Mouse (Mus musculus): ENCODE measurements around the gene Prkca. TPM values are rescaled to one million over a fixed set of nuclear protein-coding genes. Genes with fewer than 3 reads are reported as not detected.

Gene Prkca
- polyA plus RNA-seq, 1 experiment from 2014 or later = 19.8 TPM

DNA sequence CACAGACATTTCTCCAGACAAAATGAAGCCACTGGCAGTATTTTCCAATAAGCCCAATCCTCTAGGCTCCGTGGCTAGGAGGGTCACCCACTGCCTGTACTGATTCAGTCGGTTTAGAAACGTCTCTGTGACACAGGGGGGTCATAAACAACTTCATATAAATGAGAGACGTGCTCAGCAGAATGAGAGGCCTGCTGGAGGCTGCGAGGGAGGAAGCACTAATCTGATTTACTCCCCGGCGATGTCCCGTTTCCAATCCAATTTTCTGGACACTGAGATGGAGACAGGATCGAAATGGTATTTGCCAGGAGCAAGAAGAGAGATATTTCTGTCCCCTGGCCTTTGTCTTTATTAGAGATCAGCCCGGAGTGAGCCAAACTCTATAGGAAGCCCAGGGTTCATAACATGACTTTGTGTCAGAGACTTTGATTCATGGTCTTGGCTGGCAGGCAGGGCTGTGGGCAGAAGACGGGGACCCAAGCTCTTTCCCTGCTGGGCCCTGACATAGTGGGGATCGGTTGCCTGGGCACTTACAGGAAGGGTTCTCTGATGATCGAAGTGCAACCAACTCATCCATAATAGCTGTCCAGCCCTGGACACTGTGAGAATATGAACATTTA, 120.0 kb downstream of the Prkca start:
- Histone ChIP-seq H3K4me3 (ENCODE audit: low read depth, low read length) (no peak overlapping the region), H3K27ac (ENCODE audit: low read depth) (no peak overlapping the region), H3K4me1 (replicated peaks; ENCODE audit: control insufficient read depth, insufficient read depth, low read length) (peaks cover 16% of the 10 kb centered on the region), H3K9me3 (ENCODE audit: control insufficient read depth, low read length) (no peaks in the 10 kb centered on the region), H3K27me3 (replicated peaks; ENCODE audit: control insufficient read depth, insufficient read depth, low read length) (no peaks in the 10 kb centered on the region), H3K9ac (ENCODE audit: low read length) (no peak overlapping the region), H3K4me2 (ENCODE audit: low read length) (no peak overlapping the region), H3K36me3 (ENCODE audit: control insufficient read depth, insufficient read depth, low read length) (no peaks in the 10 kb centered on the region)
- DNase-seq (ENCODE audit: low spot score) (no peak), ATAC-seq (replicated peaks; ENCODE audit: low FRiP score, low TSS enrichment, low read depth) (no peak)
- 47% methylated on average over 13 of the region's 13 CpGs for WGBS

- Histone ChIP-seq H3K4me3 (ENCODE audit: low read depth, low read length) (no peak overlapping the region), H3K27ac (ENCODE audit: low read depth) (no peak overlapping the region), H3K9ac (ENCODE audit: low read length) (no peak overlapping the region), H3K4me1 (replicated peaks; ENCODE audit: control insufficient read depth, insufficient read depth, low read length) (peaks cover 16% of the 10 kb centered on the region), H3K4me2 (ENCODE audit: low read length) (no peak overlapping the region), H3K36me3 (ENCODE audit: control insufficient read depth, insufficient read depth, low read length) (no peaks in the 10 kb centered on the region), H3K27me3 (replicated peaks; ENCODE audit: control insufficient read depth, insufficient read depth, low read length) (no peaks in the 10 kb centered on the region), H3K9me3 (ENCODE audit: control insufficient read depth, low read length) (no peaks in the 10 kb centered on the region)
- ATAC-seq (replicated peaks; ENCODE audit: low FRiP score, low TSS enrichment, low read depth) (no peak), DNase-seq (ENCODE audit: low spot score) (no peak)
- 65% methylated on average over 6 of the region's 6 CpGs for WGBS
These were observed 120.6 kb downstream of the Prkca start for GRCm38 (mm10) chr11:108223154-108223553.

DNA sequence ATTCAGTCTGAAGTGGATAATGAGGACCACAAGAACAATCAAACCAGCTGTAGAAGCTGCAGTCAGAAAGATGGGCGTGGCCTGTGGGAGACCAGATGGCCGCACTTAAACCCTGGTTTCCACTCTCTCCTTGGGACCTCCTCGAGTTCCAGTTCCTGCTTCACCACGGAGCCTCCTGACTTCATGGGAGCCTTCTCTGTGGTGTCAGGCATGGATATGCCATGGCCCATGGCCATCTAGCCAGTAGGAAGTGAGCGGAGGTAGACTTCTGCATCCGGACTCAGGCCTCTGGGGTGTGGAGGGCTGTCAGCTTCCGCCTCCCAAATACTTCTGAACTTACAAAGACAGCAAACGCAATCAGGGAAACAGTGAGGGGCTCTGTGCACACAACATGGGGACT, 121.1 kb downstream of the Prkca start:
- H3K4me1 ChIP-seq (replicated peaks; ENCODE audit: control insufficient read depth, insufficient read depth, low read length) = peaks cover 16% of the 10 kb centered on the region
- H3K4me3 ChIP-seq (ENCODE audit: low read depth, low read length) = no peak overlapping the region
- ATAC-seq (replicated peaks; ENCODE audit: low FRiP score, low TSS enrichment, low read depth) (0 out of 2 replicates have a peak, but pooled peaks have one; percentile 12), DNase-seq (ENCODE audit: low spot score) (no peak)
- WGBS = 72% methylated on average over 8 of the region's 8 CpGs
- H3K27ac ChIP-seq (ENCODE audit: low read depth) = no peak overlapping the region
- no peaks in the 10 kb centered on the region for H3K36me3 ChIP-seq (ENCODE audit: control insufficient read depth, insufficient read depth, low read length)
- no peaks in the 10 kb centered on the region for H3K27me3 ChIP-seq (replicated peaks; ENCODE audit: control insufficient read depth, insufficient read depth, low read length)
- no peak overlapping the region for H3K9ac ChIP-seq (ENCODE audit: low read length)
- H3K4me2 ChIP-seq (ENCODE audit: low read length) = no peak overlapping the region
- H3K9me3 ChIP-seq (ENCODE audit: control insufficient read depth, low read length) = no peaks in the 10 kb centered on the region

DNA sequence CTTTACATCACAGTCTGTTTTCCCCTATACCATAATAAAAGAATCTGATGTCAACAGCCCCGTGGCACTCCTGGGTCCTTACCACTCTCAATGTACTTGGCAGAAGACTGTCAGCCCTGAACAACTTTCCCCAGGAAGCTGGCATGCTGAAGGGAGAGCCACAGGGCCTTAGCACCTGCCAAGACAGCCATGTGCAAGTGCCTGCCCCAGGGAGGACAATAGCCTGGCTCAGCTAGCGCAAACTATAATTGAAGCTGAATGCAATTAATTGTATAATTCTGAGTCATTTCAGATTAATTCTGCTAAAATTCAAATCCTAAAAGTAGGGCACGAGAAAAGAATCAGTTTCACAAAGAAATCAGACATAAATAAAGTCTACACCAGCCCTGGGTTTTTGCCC, 121.7 kb downstream of the Prkca start:
- no peaks in the 10 kb centered on the region for H3K9me3 ChIP-seq (ENCODE audit: control insufficient read depth, low read length)

GRCm38 (mm10) chr11:108221124-108221835, 122.4 kb downstream of the Prkca start:
- ATAC-seq (replicated peaks; ENCODE audit: low FRiP score, low TSS enrichment, low read depth) = no peak
- Histone ChIP-seq H3K27ac (ENCODE audit: low read depth) (no peak overlapping the region), H3K9me3 (ENCODE audit: control insufficient read depth, low read length) (no peaks in the 10 kb centered on the region), H3K4me1 (replicated peaks; ENCODE audit: control insufficient read depth, insufficient read depth, low read length) (peaks cover 23% of the 10 kb centered on the region), H3K36me3 (ENCODE audit: control insufficient read depth, insufficient read depth, low read length) (no peaks in the 10 kb centered on the region), H3K4me3 (ENCODE audit: low read depth, low read length) (no peak overlapping the region), H3K4me2 (ENCODE audit: low read length) (no peak overlapping the region), H3K27me3 (replicated peaks; ENCODE audit: control insufficient read depth, insufficient read depth, low read length) (no peaks in the 10 kb centered on the region), H3K9ac (ENCODE audit: low read length) (no peak overlapping the region)
- WGBS = 78% methylated on average over 13 of the region's 13 CpGs
- DNase-seq (ENCODE audit: low spot score) = no peak

More for the DNA sequence above, 121.7 kb downstream of the Prkca start:
- Histone ChIP-seq H3K9ac (ENCODE audit: low read length) (no peak overlapping the region), H3K36me3 (ENCODE audit: control insufficient read depth, insufficient read depth, low read length) (no peaks in the 10 kb centered on the region), H3K4me3 (ENCODE audit: low read depth, low read length) (no peak overlapping the region), H3K4me1 (replicated peaks; ENCODE audit: control insufficient read depth, insufficient read depth, low read length) (peaks cover 17% of the 10 kb centered on the region), H3K4me2 (ENCODE audit: low read length) (no peak overlapping the region), H3K27me3 (replicated peaks; ENCODE audit: control insufficient read depth, insufficient read depth, low read length) (no peaks in the 10 kb centered on the region), H3K27ac (ENCODE audit: low read depth) (no peak overlapping the region)
- 91% methylated on average over 3 of the region's 3 CpGs for WGBS
- ATAC-seq (replicated peaks; ENCODE audit: low FRiP score, low TSS enrichment, low read depth) (no peak), DNase-seq (ENCODE audit: low spot score) (no peak)

GRCm38 (mm10) chr11:108220605-108221004, 123.1 kb downstream of the Prkca start:
- DNase-seq (ENCODE audit: low spot score) (no peak), ATAC-seq (replicated peaks; ENCODE audit: low FRiP score, low TSS enrichment, low read depth) (no peak)
- no peak overlapping the region for H3K4me3 ChIP-seq (ENCODE audit: low read depth, low read length)
- no peak overlapping the region for H3K27ac ChIP-seq (ENCODE audit: low read depth)
- 88% methylated on average over 5 of the region's 5 CpGs for WGBS
- peaks cover 27% of the 10 kb centered on the region for H3K4me1 ChIP-seq (replicated peaks; ENCODE audit: control insufficient read depth, insufficient read depth, low read length)
- H3K27me3 ChIP-seq (replicated peaks; ENCODE audit: control insufficient read depth, insufficient read depth, low read length) = no peaks in the 10 kb centered on the region
- H3K4me2 ChIP-seq (ENCODE audit: low read length) = no peak overlapping the region
- no peak overlapping the region for H3K9ac ChIP-seq (ENCODE audit: low read length)
- no peaks in the 10 kb centered on the region for H3K36me3 ChIP-seq (ENCODE audit: control insufficient read depth, insufficient read depth, low read length)
- no peaks in the 10 kb centered on the region for H3K9me3 ChIP-seq (ENCODE audit: control insufficient read depth, low read length)

- Histone ChIP-seq H3K27ac (ENCODE audit: low read depth) (no peak overlapping the region), H3K4me2 (ENCODE audit: low read length) (no peak overlapping the region), H3K27me3 (replicated peaks; ENCODE audit: control insufficient read depth, insufficient read depth, low read length) (no peaks in the 10 kb centered on the region), H3K9ac (ENCODE audit: low read length) (no peak overlapping the region), H3K9me3 (ENCODE audit: control insufficient read depth, low read length) (no peaks in the 10 kb centered on the region), H3K36me3 (ENCODE audit: control insufficient read depth, insufficient read depth, low read length) (no peaks in the 10 kb centered on the region), H3K4me1 (replicated peaks; ENCODE audit: control insufficient read depth, insufficient read depth, low read length) (peaks cover 24% of the 10 kb centered on the region), H3K4me3 (ENCODE audit: low read depth, low read length) (no peak overlapping the region)
- DNase-seq (ENCODE audit: low spot score) = no peak
- 73% methylated on average over 8 of the region's 8 CpGs for WGBS
- ATAC-seq (replicated peaks; ENCODE audit: low FRiP score, low TSS enrichment, low read depth) = 0 out of 2 replicates have a peak, but pooled peaks have one; percentile 48
These were observed 126.7 kb downstream of the Prkca start for GRCm38 (mm10) chr11:108217043-108217442.

DNA sequence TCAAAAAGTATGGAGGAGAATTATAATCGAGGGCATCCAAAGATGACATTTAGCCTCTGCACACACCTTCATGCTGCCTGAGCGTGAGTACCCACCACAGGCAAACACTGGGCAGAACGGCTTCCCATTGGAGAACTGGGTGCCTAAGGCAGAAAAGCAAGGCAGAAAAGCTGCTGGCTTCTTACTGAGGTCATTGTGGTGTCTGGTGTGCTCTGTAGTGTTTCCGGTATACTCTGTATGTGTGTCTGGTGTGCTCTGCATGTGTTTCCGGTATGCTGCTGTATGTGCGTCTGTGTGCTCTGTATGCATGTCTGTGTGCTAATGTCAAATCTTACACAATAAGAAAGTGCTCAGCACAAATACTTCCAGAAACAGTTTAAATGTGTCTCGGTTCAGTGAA, 127.7 kb downstream of the Prkca start:
- Histone ChIP-seq H3K36me3 (ENCODE audit: control insufficient read depth, insufficient read depth, low read length) (no peaks in the 10 kb centered on the region), H3K4me1 (replicated peaks; ENCODE audit: control insufficient read depth, insufficient read depth, low read length) (peaks cover 31% of the 10 kb centered on the region), H3K4me2 (ENCODE audit: low read length) (no peak overlapping the region), H3K9me3 (ENCODE audit: control insufficient read depth, low read length) (no peaks in the 10 kb centered on the region), H3K27ac (ENCODE audit: low read depth) (no peak overlapping the region), H3K9ac (ENCODE audit: low read length) (no peak overlapping the region), H3K27me3 (replicated peaks; ENCODE audit: control insufficient read depth, insufficient read depth, low read length) (no peaks in the 10 kb centered on the region), H3K4me3 (ENCODE audit: low read depth, low read length) (no peak overlapping the region)
- ATAC-seq (replicated peaks; ENCODE audit: low FRiP score, low TSS enrichment, low read depth) (no peak), DNase-seq (ENCODE audit: low spot score) (no peak)
- 87% methylated on average over 7 of the region's 7 CpGs for WGBS

GRCm38 (mm10) chr11:108215466-108215865, 128.3 kb downstream of the Prkca start:
- Histone ChIP-seq H3K4me2 (ENCODE audit: low read length) (no peak overlapping the region), H3K27me3 (replicated peaks; ENCODE audit: control insufficient read depth, insufficient read depth, low read length) (no peaks in the 10 kb centered on the region), H3K9ac (ENCODE audit: low read length) (no peak overlapping the region), H3K27ac (ENCODE audit: low read depth) (0 out of 2 replicates have a peak overlapping the region, but pooled peaks have one; percentile 16), H3K36me3 (ENCODE audit: control insufficient read depth, insufficient read depth, low read length) (no peaks in the 10 kb centered on the region), H3K9me3 (ENCODE audit: control insufficient read depth, low read length) (no peaks in the 10 kb centered on the region), H3K4me3 (ENCODE audit: low read depth, low read length) (no peak overlapping the region), H3K4me1 (replicated peaks; ENCODE audit: control insufficient read depth, insufficient read depth, low read length) (peaks cover 31% of the 10 kb centered on the region)
- DNase-seq (ENCODE audit: low spot score) = peak; percentile 66
- WGBS = 42% methylated on average over 8 of the region's 8 CpGs
- ATAC-seq (replicated peaks; ENCODE audit: low FRiP score, low TSS enrichment, low read depth) = no peak
